9 mouse cellular contexts compared by ENCODE assay signal in the genomic region with DNA sequence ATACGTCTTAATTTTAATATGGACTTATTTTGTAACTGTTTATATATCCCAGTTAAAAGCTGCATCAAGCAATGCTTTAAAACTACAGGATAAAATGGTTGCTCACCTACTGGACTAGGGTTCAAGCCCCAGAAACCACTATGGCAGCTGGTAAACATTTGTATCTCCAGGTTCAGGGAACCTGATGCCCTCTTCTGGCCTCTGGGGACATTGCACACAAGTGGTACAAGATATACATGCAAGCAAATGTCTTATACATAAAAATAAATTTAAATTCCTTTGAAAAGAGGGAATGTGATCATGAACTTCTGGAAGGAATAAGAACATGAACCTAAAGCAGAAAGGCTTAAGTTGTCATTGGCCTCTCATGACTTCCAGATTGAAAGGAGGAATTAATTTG.
A peak's percentile ranks its signal among the peaks of the same experiment; 100 is the strongest.
DNase-seq lines count a peak whose midpoint lies in the region; TF ChIP-seq lines count a peak whose summit lies in the region.
"Had no signal": no experiment of that assay in that cellular context is flagged by ENCODE, and none has a peak within 500 bp of the region (broad histone marks: within the 10 kb centered on the region; RNA-seq: fewer than 3 reads in every experiment).

No protein-coding gene starts in this region.

- TF ChIP-seq CTCF in kidney, adult 2 months (conservative IDR thresholded peaks at IDR 0.05; ENCODE audit: insufficient read depth, insufficient read length, low read depth, low read length), result 0 out of 2 replicates have a peak, but pooled peaks have one; percentile 15
- peak; percentile 37 for TF ChIP-seq CTCF in ES-Bruce4 (IDR thresholded peaks at IDR 0.05; ENCODE audit: low read depth, low read length)

- H3K36me3 ChIP-seq in kidney, adult 2 months (ENCODE audit: control insufficient read depth, insufficient read depth, low read length), result no peaks in the 10 kb centered on the region
- no peaks in the 10 kb centered on the region for H3K36me3 ChIP-seq in ES-Bruce4 (ENCODE audit: control insufficient read depth, insufficient read depth, low read length, poor library complexity, severe bottlenecking)
- no peaks in the 10 kb centered on the region for H3K36me3 ChIP-seq in embryonic facial prominence, embryonic 10.5 days (replicated peaks)
- H3K36me3 ChIP-seq: embryonic facial prominence, embryonic 12.5 days had no signal

- no peak for TF ChIP-seq POLR2A in kidney, adult 2 months (IDR thresholded peaks at IDR 0.05; ENCODE audit: low read depth, low read length)
- TF ChIP-seq POLR2A in ES-Bruce4 (IDR thresholded peaks at IDR 0.05; ENCODE audit: insufficient read depth, low read length), result no peak

- DNase-seq in kidney, adult 2 months, result peak; percentile 5
- no peak for DNase-seq in kidney, adult 18-20 months
- peak; percentile 55 for DNase-seq in 3T3-L1 (ENCODE audit: low read depth, low spot score)
- DNase-seq in embryonic facial prominence, embryonic 10.5 days (ENCODE audit: low spot score), result peak; percentile 38
- no peak for DNase-seq in frontal cortex, postnatal 36 days (ENCODE audit: low spot score in 2 of 2)
- DNase-seq in cerebellum, adult 8-10 months, result no peak
- DNase-seq in frontal cortex, postnatal 14 days (ENCODE audit: low spot score in 2 of 2), result no peak

- WGBS in kidney, adult 2 months, result 83% methylated on average over 1 of the region's 1 CpGs
- 76% methylated on average over 1 of the region's 1 CpGs for WGBS in embryonic facial prominence, embryonic 10.5 days

- no peaks in the 10 kb centered on the region for H3K4me1 ChIP-seq in kidney, adult 2 months (ENCODE audit: control insufficient read depth, insufficient read depth, low read length)
- no peaks in the 10 kb centered on the region for H3K4me1 ChIP-seq in ES-Bruce4 (ENCODE audit: control insufficient read depth, insufficient read depth, low read length)
- H3K4me1 ChIP-seq in embryonic facial prominence, embryonic 10.5 days, result no peaks in the 10 kb centered on the region
- H3K4me1 ChIP-seq: embryonic facial prominence, embryonic 12.5 days had no signal

- TF ChIP-seq EP300 in ES-Bruce4 (IDR thresholded peaks at IDR 0.05; ENCODE audit: insufficient read depth, low read depth, low read length), result no peak

- H3K9ac ChIP-seq in ES-Bruce4 (ENCODE audit: low read depth, poor library complexity, severe bottlenecking), result no peak overlapping the region
- H3K9ac ChIP-seq: embryonic facial prominence, embryonic 12.5 days had no signal

- H3K27ac ChIP-seq in kidney, adult 2 months (ENCODE audit: insufficient read depth, low read depth, low read length), result no peak overlapping the region
- no peak overlapping the region for H3K27ac ChIP-seq in ES-Bruce4 (ENCODE audit: insufficient read depth, low read length)
- no peak overlapping the region for H3K27ac ChIP-seq in embryonic facial prominence, embryonic 10.5 days (replicated peaks)
- H3K27ac ChIP-seq: embryonic facial prominence, embryonic 12.5 days had no signal

- no peaks in the 10 kb centered on the region for H3K27me3 ChIP-seq in kidney, adult 2 months (replicated peaks; ENCODE audit: control insufficient read depth, insufficient read depth, low read length)
- no peaks in the 10 kb centered on the region for H3K27me3 ChIP-seq in ES-Bruce4 (ENCODE audit: control insufficient read depth, insufficient read depth, low read length, poor library complexity, severe bottlenecking)
- no peaks in the 10 kb centered on the region for H3K27me3 ChIP-seq in embryonic facial prominence, embryonic 10.5 days (replicated peaks; ENCODE audit: low read depth, poor library complexity, severe bottlenecking)
- H3K27me3 ChIP-seq: embryonic facial prominence, embryonic 12.5 days had no signal

- no peak overlapping the region for H3K4me3 ChIP-seq in kidney, adult 2 months (ENCODE audit: insufficient read depth, low read depth, low read length)
- H3K4me3 ChIP-seq in ES-Bruce4 (ENCODE audit: low read depth, low read length), result no peak overlapping the region
- H3K4me3 ChIP-seq in embryonic facial prominence, embryonic 10.5 days, result no peak overlapping the region
- H3K4me3 ChIP-seq: embryonic facial prominence, embryonic 12.5 days had no signal

- H3K9me3 ChIP-seq in ES-Bruce4 (replicated peaks; ENCODE audit: control insufficient read depth, insufficient read depth, low read length, poor library complexity, severe bottlenecking), result no peaks in the 10 kb centered on the region
- no peaks in the 10 kb centered on the region for H3K9me3 ChIP-seq in embryonic facial prominence, embryonic 10.5 days
- H3K9me3 ChIP-seq: embryonic facial prominence, embryonic 12.5 days had no signal

Comparison
In these comparisons a context has a peak if more than half of its experiments do, and no peak if none do; other contexts are left out.
1. DNase-seq: peak in kidney, adult 2 months (single experiment), 3T3-L1 (single experiment) and embryonic facial prominence, embryonic 10.5 days (single experiment); none in kidney, adult 18-20 months (single experiment), frontal cortex, postnatal 36 days (0 of 2), cerebellum, adult 8-10 months (single experiment) and frontal cortex, postnatal 14 days (0 of 2).